Mouse (Mus musculus) liver, postnatal 0 days (tissue): Measurements from ENCODE around the gene Nkapd1. TPM values are rescaled to one million over a fixed set of nuclear protein-coding genes. Genes with fewer than 3 reads are reported as not detected.

Experiments used
- ATAC-seq: fragments of 200-750 bp; cut with Nextera tagmentation; 2 replicates; pipeline ENCODE4 v1.8.0; 2017; ENCODE audit warnings: mild to moderate bottlenecking, moderate library complexity
- DNase-seq: peaks from one replicate; pipeline ENCODE4 v3.0.0-alpha.2; 2016
- H3K27ac ChIP-seq: fragments of 300-500 bp; sonication (generic); 2 replicates; pipeline ENCODE4 v1.5.1; 2014; ENCODE audit warnings: antibody characterized with exemption, moderate library complexity, mild to moderate bottlenecking, low read depth
- H3K27me3 ChIP-seq: fragments of 300-500 bp; sonication (generic); 2 replicates; pipeline ENCODE4 v1.6.1; 2014; ENCODE audit warnings: low read length, control low read depth, mixed read lengths; ENCODE audit not compliant: insufficient read depth
- H3K36me3 ChIP-seq: fragments of 300-500 bp; sonication (generic); replicated peaks from 2 replicates; pipeline ENCODE4 v1.6.1; 2014; ENCODE audit warnings: mild to moderate bottlenecking, control low read depth, low read length, moderate library complexity, mixed read lengths; ENCODE audit not compliant: insufficient read depth
- H3K4me1 ChIP-seq: fragments of 300-500 bp; sonication (generic); 2 replicates; pipeline ENCODE4 v1.6.1; 2014; ENCODE audit warnings: antibody characterized with exemption, mild to moderate bottlenecking, control low read depth; ENCODE audit not compliant: insufficient read depth
- H3K4me2 ChIP-seq: fragments of 300-500 bp; sonication (generic); 2 replicates; pipeline ENCODE4 v1.6.1; 2014; ENCODE audit warnings: low read depth, mild to moderate bottlenecking, low read length, moderate library complexity, mixed read lengths
- H3K4me3 ChIP-seq: fragments of 300-500 bp; sonication (generic); 2 replicates; pipeline ENCODE4 v1.5.1; 2014; ENCODE audit warnings: low read depth, low read length
- H3K9ac ChIP-seq: fragments of 300-500 bp; sonication (generic); replicated peaks from 2 replicates; pipeline ENCODE4 v1.6.1; 2014; ENCODE audit warnings: mild to moderate bottlenecking, moderate library complexity
- H3K9me3 ChIP-seq: fragments of 300-500 bp; sonication (generic); 2 replicates; pipeline ENCODE4 v1.6.1; 2016; ENCODE audit warnings: mild to moderate bottlenecking, control low read depth, low read length, mixed read lengths
- CTCF ChIP-seq: sonication (generic); IDR thresholded peaks from 2 replicates; pipeline ENCODE4 v1.5.1; 2016; ENCODE audit warnings: antibody characterized with exemption, low read depth
- EP300 ChIP-seq: IDR thresholded peaks from 2 replicates; pipeline ENCODE4 v1.6.1; 2016; ENCODE audit warnings: antibody characterized with exemption, low read depth, mild to moderate bottlenecking
- WGBS: fragments of 180-500 bp; shearing (Covaris S2); extraction: QIAGEN DNeasy Blood & Tissue Kit; methylation state at CpG from one replicate; pipeline ENCODE4 v1.1.7; 2014; ENCODE audit not compliant: insufficient replicate concordance; 5-methylcytosine and 5-hydroxymethylcytosine counted together
- polyA plus RNA-seq: library from polyadenylated mRNA; unstranded; fragments of >200 nt; fragmentation: Nextera tagmentation; extraction: Ambion mirVana; gene quantifications from 2 replicates; pipeline ENCODE4 v1.2.1, GENCODE M21; 2015

Nkapd1 gene
- polyA plus RNA-seq: 8.3 and 9.2 TPM in 2 replicates

GRCm38 (mm10) chr9:50616766-50617603, at the start of gene Nkapd1, which contains the start of gene Pih1d2:
TSS of gene Nkapd1 (minus strand) at chr9:50617464.
TSS of gene Pih1d2 (plus strand) at chr9:50617321.
- TF ChIP-seq CTCF (peak; percentile 26; the same call in 1 of the 2 replicates), EP300 (no peak)
- DNase-seq: peak; percentile 91
- H3K4me3 ChIP-seq: peak within 1 kb of the TSS; percentile 99
- H3K4me1 ChIP-seq: peaks cover 11% of the 10 kb centered on the region
- H3K27ac ChIP-seq: peak within 1 kb of the TSS; percentile 99
- no peaks in the 10 kb centered on the region for H3K9me3 ChIP-seq
- no peaks in the 10 kb centered on the region for H3K27me3 ChIP-seq
- ATAC-seq: peak; percentile 93
- peak within 1 kb of the TSS; percentile 99 for H3K9ac ChIP-seq
- under 1% methylated on average over 79 of the region's 81 CpGs for WGBS
- H3K4me2 ChIP-seq: peak within 1 kb of the TSS; percentile 94
- H3K36me3 ChIP-seq: peaks cover 28% of the 10 kb centered on the region

GRCm38 (mm10) chr9:50666442-50666841, 49.2 kb upstream of the Nkapd1 start:
- H3K4me3 ChIP-seq: no peak overlapping the region
- DNase-seq (no peak), ATAC-seq (no peak)
- H3K9ac ChIP-seq: no peak overlapping the region
- H3K27ac ChIP-seq: no peak overlapping the region
- 64% methylated on average over 6 of the region's 6 CpGs for WGBS
- H3K9me3 ChIP-seq: no peaks in the 10 kb centered on the region
- H3K4me2 ChIP-seq: no peak overlapping the region
- no peaks in the 10 kb centered on the region for H3K36me3 ChIP-seq
- 0 out of 2 replicates have a peak, but pooled peaks cover 3% of the 10 kb centered on the region for H3K4me1 ChIP-seq
- H3K27me3 ChIP-seq: no peaks in the 10 kb centered on the region
- TF ChIP-seq CTCF (no peak), EP300 (no peak)

- Histone ChIP-seq H3K4me3 (no peak overlapping the region), H3K27ac (no peak overlapping the region), H3K36me3 (no peaks in the 10 kb centered on the region), H3K9me3 (no peaks in the 10 kb centered on the region), H3K4me2 (no peak overlapping the region), H3K4me1 (0 out of 2 replicates have a peak, but pooled peaks cover 5% of the 10 kb centered on the region), H3K27me3 (no peaks in the 10 kb centered on the region), H3K9ac (no peak overlapping the region)
- 81% methylated on average over 5 of the region's 5 CpGs for WGBS
- ATAC-seq: no peak
- no peak for TF ChIP-seq EP300
- TF ChIP-seq CTCF: no peak
- DNase-seq: no peak
Measured at GRCm38 (mm10) chr9:50664826-50665225, 47.6 kb upstream of the Nkapd1 start.

GRCm38 (mm10) chr9:50660431-50660830, 43.2 kb upstream of the Nkapd1 start:
- peak overlapping the region; percentile 61 for H3K4me3 ChIP-seq
- ATAC-seq: peak; percentile 79
- no peaks in the 10 kb centered on the region for H3K9me3 ChIP-seq
- H3K9ac ChIP-seq: peak overlapping the region; percentile 66; the same call in 1 of the 2 replicates
- H3K36me3 ChIP-seq: peaks cover 4% of the 10 kb centered on the region; the same call in 1 of the 2 replicates
- peak overlapping the region; percentile 65; the same call in 1 of the 2 replicates for H3K27ac ChIP-seq
- DNase-seq: peak; percentile 72
- H3K4me1 ChIP-seq: peaks cover 11% of the 10 kb centered on the region
- peak overlapping the region; percentile 80 for H3K4me2 ChIP-seq
- no peaks in the 10 kb centered on the region for H3K27me3 ChIP-seq
- WGBS: 23% methylated on average over 12 of the region's 12 CpGs
- TF ChIP-seq EP300: 0 out of 2 replicates have a peak, but pooled peaks have one; percentile 29
- TF ChIP-seq CTCF: no peak

GRCm38 (mm10) chr9:50659392-50660217, 42.3 kb upstream of the Nkapd1 start, which contains the start of gene Dlat:
TSS of gene Dlat (minus strand) at chr9:50659780.
- ATAC-seq: peak; percentile 89
- H3K9ac ChIP-seq: peak within 1 kb of the TSS; percentile 66
- DNase-seq: peak; percentile 88
- WGBS: under 1% methylated on average over 62 of the region's 63 CpGs
- TF ChIP-seq EP300 (no peak), CTCF (0 out of 2 replicates have a peak, but pooled peaks have one; percentile 1)
- peak within 1 kb of the TSS; percentile 61 for H3K4me3 ChIP-seq
- peaks cover 4% of the 10 kb centered on the region; the same call in 1 of the 2 replicates for H3K36me3 ChIP-seq
- no peaks in the 10 kb centered on the region for H3K9me3 ChIP-seq
- H3K4me2 ChIP-seq: peak within 1 kb of the TSS; percentile 80
- H3K27me3 ChIP-seq: no peaks in the 10 kb centered on the region
- peaks cover 11% of the 10 kb centered on the region for H3K4me1 ChIP-seq
- H3K27ac ChIP-seq: peak within 1 kb of the TSS; percentile 65
